Mouse (Mus musculus) heart, adult 2 months (tissue): ENCODE results near the gene Cd4. TPM values are rescaled to one million over a fixed set of nuclear protein-coding genes. Genes with fewer than 3 reads are reported as not detected.

Source experiments
- DNase-seq, 2 experiments: peaks; one replicate each; pipeline ENCODE4 v3.0.0; 2021
- H3K27ac ChIP-seq: fragments of 200-600 bp; 2 replicates; pipeline ENCODE4 v1.8.1; 2022
- H3K27me3 ChIP-seq: fragments of 200-500 bp; 2 replicates; pipeline ENCODE4 v1.6.1; 2012; ENCODE audit warnings: mild to moderate bottlenecking, low read length, inconsistent platforms, mixed read lengths; ENCODE audit not compliant: control insufficient read depth, insufficient read depth
- H3K36me3 ChIP-seq: fragments of 200-500 bp; 2 replicates; pipeline ENCODE4 v1.6.1; 2012; ENCODE audit warnings: low read length, inconsistent platforms; ENCODE audit not compliant: control insufficient read depth, insufficient read depth
- H3K4me1 ChIP-seq: fragments of 200-500 bp; 2 replicates; pipeline ENCODE4 v1.6.1; 2011; ENCODE audit warnings: low read length; ENCODE audit not compliant: control insufficient read depth, insufficient read depth
- H3K4me3 ChIP-seq: fragments of 200-600 bp; 2 replicates; pipeline ENCODE4 v1.8.1; 2022
- H3K79me2 ChIP-seq: fragments of 200-500 bp; replicated peaks from 2 replicates; pipeline ENCODE4 v1.6.1; 2012; ENCODE audit warnings: mild to moderate bottlenecking, inconsistent platforms, low read length, moderate library complexity, mixed read lengths; ENCODE audit not compliant: control insufficient read depth, insufficient read depth
- H3K9ac ChIP-seq: fragments of 200-500 bp; 2 replicates; pipeline ENCODE4 v1.6.1; 2012; ENCODE audit warnings: low read depth, mild to moderate bottlenecking, control low read depth, inconsistent platforms, low read length, mixed read lengths
- CTCF ChIP-seq: fragments of 200-600 bp; IDR thresholded peaks from 2 replicates; pipeline ENCODE4 v1.8.1; 2022; ENCODE audit warnings: antibody characterized with exemption, mild to moderate bottlenecking, moderate library complexity
- EP300 ChIP-seq: fragments of 200-500 bp; IDR thresholded peaks from 2 replicates; pipeline ENCODE4 v1.6.1; 2011; ENCODE audit warnings: low read depth, low read length, control low read depth; ENCODE audit not compliant: insufficient read depth
- POLR2A ChIP-seq: fragments of 200-500 bp; IDR thresholded peaks from 2 replicates; pipeline ENCODE4 v1.6.1; 2011; ENCODE audit warnings: mild to moderate bottlenecking, low read depth, low read length, control low read depth; ENCODE audit not compliant: insufficient read depth
- WGBS: fragments of 180-500 bp; shearing (Covaris S2); methylation state at CpG from one replicate; pipeline ENCODE4 v1.1.7; 2018; 5-methylcytosine and 5-hydroxymethylcytosine counted together
- intact Hi-C: fragments of 180-260 bp; cut with DNase I; formaldehyde crosslinking; loops from one replicate; pipeline ENCODE4 v1.15.1; 2025
- polyA plus RNA-seq: library from polyadenylated mRNA; depleted of rRNA; stranded (reverse); fragments of >200 nt; gene quantifications from 2 replicates; pipeline ENCODE4 v1.2.3, GENCODE M21; 2012
- total RNA-seq, 2 experiments: library from RNA; stranded (reverse); gene quantifications; 2 replicates each; pipeline ENCODE4 v1.2.3; 2021

Gene Cd4
- total and polyA plus RNA-seq, 3 experiments, result 0.34 to 0.66 (median 0.57) TPM

GRCm38 (mm10) chr6:124904991-124905860, 17.2 kb upstream of the Cd4 start:
- Histone ChIP-seq H3K36me3 (no peaks in the 10 kb centered on the region), H3K27ac (peak overlapping the region; percentile 95), H3K79me2 (no peaks in the 10 kb centered on the region), H3K4me3 (no peak overlapping the region), H3K4me1 (peaks cover 3% of the 10 kb centered on the region; the same call in 1 of the 2 replicates), H3K27me3 (no peaks in the 10 kb centered on the region), H3K9ac (peak overlapping the region; percentile 30; the same call in 1 of the 2 replicates)
- intact Hi-C loops, result loop anchor here (1.0 to 5.0 kb wide), 4 partner anchors 12 to 122 kb away; partner anchors contain the start of gene Zfp384
- DNase-seq, result no peak
- WGBS, result 46% methylated on average over 16 of the region's 16 CpGs
- TF ChIP-seq CTCF (no peak), EP300 (no peak), POLR2A (no peak)

DNA sequence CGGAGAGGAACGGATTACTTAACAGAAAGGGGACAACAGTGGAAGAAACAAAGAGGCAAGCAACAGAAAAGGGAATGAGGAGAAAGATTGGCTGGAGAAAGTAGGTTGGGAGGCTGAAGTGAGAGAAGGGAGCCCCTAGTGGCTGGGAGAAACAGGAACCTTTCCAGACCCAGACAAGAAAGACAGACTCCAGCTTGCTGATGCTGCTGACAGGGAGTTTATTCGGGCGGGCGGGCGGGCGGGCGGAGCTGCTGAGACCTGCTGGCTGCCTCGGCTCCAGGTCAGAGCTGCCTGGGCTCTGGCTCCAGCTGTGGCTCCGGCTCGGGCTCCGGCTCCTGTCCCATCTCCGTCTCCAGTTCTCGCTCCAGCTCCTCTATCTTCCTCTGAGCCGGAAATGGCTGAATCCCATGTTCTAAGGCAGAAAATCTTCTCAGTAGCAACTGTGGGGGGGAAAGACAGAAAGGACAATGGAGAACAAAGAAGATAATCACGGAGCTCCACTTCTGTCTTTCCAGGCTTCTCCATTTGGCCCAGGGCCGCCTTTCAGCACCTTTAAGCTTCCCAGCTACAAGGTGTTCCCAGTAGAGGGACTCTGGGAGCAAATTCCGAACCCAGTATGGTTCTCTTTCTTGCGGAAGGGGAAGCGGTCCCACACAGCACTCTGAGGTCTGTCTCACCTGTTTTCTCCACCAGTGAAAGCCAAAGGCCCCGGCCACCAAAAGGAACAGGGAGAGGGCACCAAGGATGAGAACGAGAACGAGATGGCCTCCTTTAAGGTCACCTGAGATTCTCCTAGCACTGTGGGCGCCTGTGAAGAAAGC, 16.4 kb upstream of the Cd4 start:
- H3K9ac ChIP-seq, result peak overlapping the region; percentile 74
- peak; percentile 67 to 83 for DNase-seq
- H3K4me1 ChIP-seq, result peaks cover 3% of the 10 kb centered on the region; the same call in 1 of the 2 replicates
- no peaks in the 10 kb centered on the region for H3K36me3 ChIP-seq
- H3K4me3 ChIP-seq, result peak overlapping the region; percentile 54
- no peaks in the 10 kb centered on the region for H3K27me3 ChIP-seq
- no peaks in the 10 kb centered on the region for H3K79me2 ChIP-seq
- H3K27ac ChIP-seq, result peak overlapping the region; percentile 95
- peak; percentile 69; the same call in 1 of the 2 replicates for TF ChIP-seq EP300
- TF ChIP-seq POLR2A, result peak; percentile 25
- peak; percentile 63 for TF ChIP-seq CTCF
- intact Hi-C loops, result loop anchor here (1.0 to 5.0 kb wide), 4 partner anchors 13 to 123 kb away; partner anchors contain the start of gene Zfp384
- WGBS, result 12% methylated on average over 24 of the region's 24 CpGs

GRCm38 (mm10) chr6:124903580-124904151, 15.6 kb upstream of the Cd4 start:
- H3K27me3 ChIP-seq, result no peaks in the 10 kb centered on the region
- DNase-seq, result peak; percentile 93 to 97
- peak overlapping the region; percentile 74 for H3K9ac ChIP-seq
- H3K79me2 ChIP-seq, result no peaks in the 10 kb centered on the region
- H3K36me3 ChIP-seq, result no peaks in the 10 kb centered on the region
- H3K4me3 ChIP-seq, result peak overlapping the region; percentile 54
- peak; percentile 97 for TF ChIP-seq EP300
- TF ChIP-seq POLR2A, result peak; percentile 41; the same call in 1 of the 2 replicates
- peak; percentile 79 for TF ChIP-seq CTCF
- intact Hi-C loops, result loop anchor here (1.0 to 5.0 kb wide), 7 partner anchors 14 to 181 kb away; partner anchors contain the start of gene Zfp384
- H3K4me1 ChIP-seq, result peaks cover 3% of the 10 kb centered on the region; the same call in 1 of the 2 replicates
- under 1% methylated on average over 23 of the region's 23 CpGs for WGBS
- H3K27ac ChIP-seq, result peak overlapping the region; percentile 95

DNA sequence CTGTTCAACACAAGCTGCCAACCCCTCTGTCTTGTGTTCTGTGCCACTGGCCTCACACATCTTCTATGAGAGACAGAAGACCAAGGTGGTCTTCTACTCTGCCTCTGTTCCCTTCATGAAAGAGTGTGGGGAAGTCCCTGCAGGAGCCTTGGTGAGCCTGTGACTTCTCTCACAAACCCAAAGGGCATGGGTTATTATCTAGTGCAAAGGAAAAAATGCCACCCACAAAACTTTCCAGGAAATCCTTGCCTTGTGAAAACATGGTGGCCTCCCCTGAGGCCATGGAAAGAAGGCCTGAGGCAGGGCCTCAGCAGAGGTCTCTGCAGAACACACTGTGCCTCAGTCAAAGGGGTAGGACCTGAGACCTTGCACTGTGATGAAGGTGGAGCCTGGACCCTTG, 13.8 kb upstream of the Cd4 start:
- DNase-seq, result no peak
- intact Hi-C loops, result loop anchor here (5.0 kb wide), 1 partner anchor 125 kb away; no protein-coding TSS in a partner anchor
- Histone ChIP-seq H3K4me3 (no peak overlapping the region), H3K27ac (no peak overlapping the region), H3K27me3 (no peaks in the 10 kb centered on the region), H3K79me2 (no peaks in the 10 kb centered on the region), H3K36me3 (no peaks in the 10 kb centered on the region), H3K4me1 (peaks cover 3% of the 10 kb centered on the region; the same call in 1 of the 2 replicates), H3K9ac (no peak overlapping the region)
- TF ChIP-seq EP300 (no peak), POLR2A (no peak), CTCF (no peak)

GRCm38 (mm10) chr6:124900801-124901480, 12.9 kb upstream of the Cd4 start:
- Histone ChIP-seq H3K27ac (no peak overlapping the region), H3K79me2 (no peaks in the 10 kb centered on the region), H3K9ac (no peak overlapping the region), H3K36me3 (no peaks in the 10 kb centered on the region), H3K4me1 (peaks cover 3% of the 10 kb centered on the region; the same call in 1 of the 2 replicates), H3K4me3 (no peak overlapping the region), H3K27me3 (no peaks in the 10 kb centered on the region)
- intact Hi-C loops, result loop anchor here (5.0 kb wide), 1 partner anchor 126 kb away; no protein-coding TSS in a partner anchor
- TF ChIP-seq EP300, result no peak
- no peak for TF ChIP-seq CTCF
- TF ChIP-seq POLR2A, result no peak
- peak in 1 of 2 experiments; percentile 68 for DNase-seq
- 40% methylated on average over 10 of the region's 10 CpGs for WGBS
